In the genomic region with DNA sequence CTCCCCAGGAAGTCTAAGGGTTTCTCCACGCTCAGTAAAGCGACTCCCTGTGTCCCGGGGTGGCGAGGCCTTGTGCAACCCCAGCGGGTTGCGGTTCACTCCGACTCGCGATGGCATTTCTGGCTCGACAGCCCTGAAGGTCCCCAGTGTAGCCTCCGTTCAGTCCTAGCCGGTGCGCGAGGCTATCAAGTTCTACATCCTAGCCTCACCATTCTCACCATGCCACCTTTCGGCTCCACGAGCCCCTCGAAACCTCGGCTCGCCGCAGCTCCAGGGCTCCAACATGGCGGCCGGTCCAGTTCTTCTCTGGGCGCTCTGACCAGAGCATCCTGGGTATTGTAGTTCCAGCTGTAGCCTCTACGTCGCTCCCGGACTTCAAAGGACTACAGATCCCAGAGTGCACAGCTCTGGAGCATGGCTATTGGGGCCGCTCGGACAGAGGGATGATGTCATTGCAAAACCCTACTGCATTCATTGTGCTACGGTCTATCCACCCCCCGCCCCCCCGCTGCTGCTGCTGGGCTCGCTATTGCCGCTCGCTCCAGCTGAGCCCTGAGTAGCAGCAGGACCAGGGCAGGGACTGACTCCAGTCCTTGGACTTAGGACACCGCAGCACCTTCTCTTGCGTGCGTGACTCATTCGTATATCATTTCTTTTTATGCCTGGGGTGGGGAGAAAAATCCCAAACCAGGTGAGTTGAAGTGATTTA, we compare ENCODE assay signal across 7 mouse cellular contexts. TPM values are rescaled to one million over a fixed set of nuclear protein-coding genes. Genes with fewer than 3 reads are reported as not detected.
A peak's percentile ranks its signal among the peaks of the same experiment; 100 is the strongest.
DNase-seq lines count a peak whose midpoint lies in the region; ATAC-seq lines count a peak whose summit lies in the region.

Gene Rab30 (plus strand): TSS at position 452 of the 709 bp plus-strand sequence.

- peak; percentile 87 for DNase-seq in adrenal gland, postnatal 25 days
- peak; percentile 100 for DNase-seq in heart, adult 11 months
- peak; percentile 89 for DNase-seq in kidney, adult 18-20 months
- peak; percentile 92 for DNase-seq in limb, embryonic 11.5 days (ENCODE audit: low spot score)
- peak; percentile 98 for DNase-seq in midbrain, embryonic 14.5 days
- peak; percentile 75 to 85 for DNase-seq in spleen, adult 18-20 months

- peak; percentile 100 for ATAC-seq in embryonic facial prominence, embryonic 12.5 days (ENCODE audit: insufficient number of reproducible peaks, insufficient read depth, low FRiP score, low TSS enrichment)
- peak; percentile 100 for ATAC-seq in limb, embryonic 11.5 days (ENCODE audit: insufficient number of reproducible peaks, low FRiP score, low TSS enrichment, low read depth)
- peak; percentile 100 for ATAC-seq in midbrain, embryonic 14.5 days (ENCODE audit: low FRiP score, low TSS enrichment)

- WGBS in embryonic facial prominence, embryonic 12.5 days, result under 1% methylated on average over 38 of the region's 38 CpGs
- 1% methylated on average over 38 of the region's 38 CpGs for WGBS in limb, embryonic 11.5 days
- under 1% methylated on average over 38 of the region's 38 CpGs for WGBS in midbrain, embryonic 14.5 days

- H3K9me3 ChIP-seq in embryonic facial prominence, embryonic 12.5 days, result no peaks in the 10 kb centered on the region
- no peaks in the 10 kb centered on the region for H3K9me3 ChIP-seq in limb, embryonic 11.5 days (ENCODE audit: control insufficient read depth, low read length)
- H3K9me3 ChIP-seq in midbrain, embryonic 14.5 days (ENCODE audit: control insufficient read depth, low read length), result no peaks in the 10 kb centered on the region

- H3K9ac ChIP-seq in embryonic facial prominence, embryonic 12.5 days, result peak within 1 kb of the TSS; percentile 92
- H3K9ac ChIP-seq in limb, embryonic 11.5 days (ENCODE audit: low read length), result peak within 1 kb of the TSS; percentile 98
- peak within 1 kb of the TSS; percentile 93 for H3K9ac ChIP-seq in midbrain, embryonic 14.5 days (replicated peaks; ENCODE audit: low read length)

- peak within 1 kb of the TSS; percentile 96 for H3K27ac ChIP-seq in embryonic facial prominence, embryonic 12.5 days
- peak within 1 kb of the TSS; percentile 87 for H3K27ac ChIP-seq in limb, embryonic 11.5 days (replicated peaks; ENCODE audit: low read depth, low read length)
- peak within 1 kb of the TSS; percentile 98 for H3K27ac ChIP-seq in midbrain, embryonic 14.5 days (replicated peaks; ENCODE audit: low read depth, low read length)

- peak within 1 kb of the TSS; percentile 86 for H3K4me2 ChIP-seq in embryonic facial prominence, embryonic 12.5 days (replicated peaks)
- H3K4me2 ChIP-seq in limb, embryonic 11.5 days (ENCODE audit: low read depth, severe bottlenecking), result peak within 1 kb of the TSS; percentile 89
- peak within 1 kb of the TSS; percentile 90 for H3K4me2 ChIP-seq in midbrain, embryonic 14.5 days (ENCODE audit: low read length)

- peaks cover 26% of the 10 kb centered on the region for H3K4me1 ChIP-seq in embryonic facial prominence, embryonic 12.5 days
- peaks cover 6% of the 10 kb centered on the region; the same call in 1 of the 2 replicates for H3K4me1 ChIP-seq in limb, embryonic 11.5 days (ENCODE audit: control insufficient read depth, insufficient read depth, low read length)
- H3K4me1 ChIP-seq in midbrain, embryonic 14.5 days (ENCODE audit: control insufficient read depth, insufficient read depth, low read length), result peaks cover 44% of the 10 kb centered on the region

- no peaks in the 10 kb centered on the region for H3K27me3 ChIP-seq in embryonic facial prominence, embryonic 12.5 days
- no peaks in the 10 kb centered on the region for H3K27me3 ChIP-seq in limb, embryonic 11.5 days (ENCODE audit: control insufficient read depth, insufficient read depth, low read length)
- H3K27me3 ChIP-seq in midbrain, embryonic 14.5 days (ENCODE audit: control insufficient read depth, insufficient read depth, low read length), result no peaks in the 10 kb centered on the region

- peak within 1 kb of the TSS; percentile 76 for H3K4me3 ChIP-seq in embryonic facial prominence, embryonic 12.5 days
- H3K4me3 ChIP-seq in limb, embryonic 11.5 days (ENCODE audit: low read depth, low read length), result peak within 1 kb of the TSS; percentile 76
- H3K4me3 ChIP-seq in midbrain, embryonic 14.5 days (replicated peaks; ENCODE audit: low read depth, low read length), result peak within 1 kb of the TSS; percentile 90

- peaks cover 12% of the 10 kb centered on the region; the same call in 1 of the 2 replicates for H3K36me3 ChIP-seq in embryonic facial prominence, embryonic 12.5 days
- H3K36me3 ChIP-seq in limb, embryonic 11.5 days (ENCODE audit: control insufficient read depth, insufficient read depth, low read length), result peaks cover 2% of the 10 kb centered on the region; the same call in 1 of the 2 replicates
- H3K36me3 ChIP-seq in midbrain, embryonic 14.5 days (ENCODE audit: control insufficient read depth, insufficient read depth, low read length), result peaks cover 17% of the 10 kb centered on the region

RNA-seq across cellular contexts. Expression of gene Rab30, which starts in this region (rescaled TPM):
- 2.8 and 3.2 TPM in 2 replicates for total RNA-seq in adrenal gland, postnatal 25 days (2021)
- polyA plus RNA-seq in embryonic facial prominence, embryonic 12.5 days (2016; fragmentation: Nextera tagmentation; extraction: Ambion mirVana), result 21.8 and 22.0 TPM in 2 replicates
- 11.5 and 11.9 TPM in 2 replicates for polyA plus RNA-seq in limb, embryonic 11.5 days (2014; fragmentation: Nextera tagmentation; extraction: Ambion mirVana)
- polyA plus RNA-seq in midbrain, embryonic 14.5 days (2014; fragmentation: Nextera tagmentation; extraction: Ambion mirVana), result 28.1 and 40.2 TPM in 2 replicates

Comparison
In these comparisons a context has a peak if more than half of its experiments do, and no peak if none do; other contexts are left out.
1. Peak in every context shown above with its lines: DNase-seq, ATAC-seq, H3K4me3 ChIP-seq and H3K27ac ChIP-seq.